Comparison of ENCODE assay signal across 8 mouse cellular contexts in the genomic region with DNA sequence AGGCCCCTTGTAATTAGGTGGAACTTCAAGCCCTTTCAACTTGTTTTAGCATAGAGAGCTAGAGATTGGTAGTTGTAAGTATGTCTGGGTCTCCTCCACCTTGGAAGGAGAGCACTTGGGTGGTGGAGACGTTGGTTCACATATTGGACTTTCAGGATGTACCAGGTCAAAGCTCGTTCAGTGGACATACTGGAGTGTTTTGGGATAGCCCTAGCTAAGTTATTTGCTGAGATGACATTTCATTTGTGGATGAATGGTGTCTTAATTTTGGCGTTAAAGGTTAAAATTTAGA. TPM values are rescaled to one million over a fixed set of nuclear protein-coding genes. Genes with fewer than 3 reads are reported as not detected.
DNase-seq lines count a peak whose midpoint lies in the region; ATAC-seq and TF ChIP-seq lines count a peak whose summit lies in the region.

No protein-coding gene starts in this region.

- H3K4me2 ChIP-seq in hindbrain, embryonic 15.5 days, result peak overlapping the region; percentile 67
- peak overlapping the region; percentile 63 for H3K4me2 ChIP-seq in midbrain, embryonic 11.5 days

- ATAC-seq in hindbrain, embryonic 15.5 days (ENCODE audit: low FRiP score, low read depth), result no peak
- no peak for ATAC-seq in midbrain, embryonic 11.5 days (ENCODE audit: low FRiP score)
- no peak for ATAC-seq in frontal cortex, adult (ENCODE audit: low TSS enrichment)

- no peak for TF ChIP-seq CTCF in layer of hippocampus, adult 2 months (conservative IDR thresholded peaks at IDR 0.05)

- H3K9me3 ChIP-seq in hindbrain, embryonic 15.5 days, result no peaks in the 10 kb centered on the region
- H3K9me3 ChIP-seq in midbrain, embryonic 11.5 days (ENCODE audit: control insufficient read depth, low read length), result no peaks in the 10 kb centered on the region

- no peaks in the 10 kb centered on the region for H3K27me3 ChIP-seq in hindbrain, embryonic 15.5 days
- no peaks in the 10 kb centered on the region for H3K27me3 ChIP-seq in midbrain, embryonic 11.5 days (ENCODE audit: control insufficient read depth, insufficient read depth, low read length)

- H3K9ac ChIP-seq in hindbrain, embryonic 15.5 days, result peak overlapping the region; percentile 99
- peak overlapping the region; percentile 97 for H3K9ac ChIP-seq in midbrain, embryonic 11.5 days (ENCODE audit: low read length)

- H3K36me3 ChIP-seq in hindbrain, embryonic 15.5 days, result no peaks in the 10 kb centered on the region
- H3K36me3 ChIP-seq in midbrain, embryonic 11.5 days (ENCODE audit: control insufficient read depth, insufficient read depth, low read length), result no peaks in the 10 kb centered on the region

- H3K4me1 ChIP-seq in hindbrain, embryonic 15.5 days (replicated peaks), result peaks cover 24% of the 10 kb centered on the region
- peaks cover 16% of the 10 kb centered on the region for H3K4me1 ChIP-seq in midbrain, embryonic 11.5 days (ENCODE audit: control insufficient read depth, insufficient read depth, low read length)

- DNase-seq in layer of hippocampus, adult 2 months (ENCODE audit: low spot score in 2 of 2), result no peak
- no peak for DNase-seq in layer of hippocampus, adult 9-10 months (ENCODE audit: low spot score)
- DNase-seq in c-Kit-positive CD71-positive TER-119-positive erythroid progenitor cells, embryonic 14.5 days (ENCODE audit: low spot score), result peak; percentile 17
- peak; percentile 84 for DNase-seq in midbrain, embryonic 11.5 days (ENCODE audit: low spot score, missing footprints)
- DNase-seq in retina, postnatal 1 day, result no peak
- no peak for DNase-seq in testis, postnatal 14 days (ENCODE audit: low spot score)

- peak overlapping the region; percentile 96 for H3K4me3 ChIP-seq in layer of hippocampus, adult 2 months
- peak overlapping the region; percentile 99 for H3K4me3 ChIP-seq in hindbrain, embryonic 15.5 days
- H3K4me3 ChIP-seq in midbrain, embryonic 11.5 days (ENCODE audit: low read depth, low read length), result peak overlapping the region; percentile 98

- H3K27ac ChIP-seq in layer of hippocampus, adult 2 months, result peak overlapping the region; percentile 95; the same call in 1 of the 2 replicates
- peak overlapping the region; percentile 98 for H3K27ac ChIP-seq in hindbrain, embryonic 15.5 days (replicated peaks)
- H3K27ac ChIP-seq in midbrain, embryonic 11.5 days (ENCODE audit: low read depth, low read length), result no peak overlapping the region

- WGBS in hindbrain, embryonic 15.5 days, result 19% methylated on average over 3 of the region's 3 CpGs
- WGBS in midbrain, embryonic 11.5 days, result 28% methylated on average over 3 of the region's 3 CpGs

RNA-seq across cellular contexts. Expression of gene Birc6, which starts 1.4 kb away (rescaled TPM):
- total RNA-seq in layer of hippocampus, adult 2 months (2021), result 100 to 1,000 TPM; 115 to 124 TPM
- polyA plus RNA-seq in hindbrain, embryonic 15.5 days (2015; fragmentation: Nextera tagmentation; extraction: Ambion mirVana), result 74.6 and 85.3 TPM in 2 replicates
- polyA plus RNA-seq in midbrain, embryonic 11.5 days (2014; fragmentation: Nextera tagmentation; extraction: Ambion mirVana), result 83.5 and 91.6 TPM in 2 replicates

RNA-seq across cellular contexts. Expression of gene Yipf4, which starts 40.2 kb away (rescaled TPM):
- total RNA-seq in layer of hippocampus, adult 2 months (2021), result 10 to 100 TPM; 76.4 to 84.8 TPM
- polyA plus RNA-seq in hindbrain, embryonic 15.5 days (2015; fragmentation: Nextera tagmentation; extraction: Ambion mirVana), result 45.6 and 46.4 TPM in 2 replicates
- 63.2 and 63.4 TPM in 2 replicates for polyA plus RNA-seq in midbrain, embryonic 11.5 days (2014; fragmentation: Nextera tagmentation; extraction: Ambion mirVana)

Comparison
In these comparisons a context has a peak if more than half of its experiments do, and no peak if none do; other contexts are left out.
1. DNase-seq: peak in c-Kit-positive CD71-positive TER-119-positive erythroid progenitor cells, embryonic 14.5 days (single experiment) and midbrain, embryonic 11.5 days (single experiment); none in layer of hippocampus, adult 2 months (0 of 2), layer of hippocampus, adult 9-10 months (single experiment), retina, postnatal 1 day (single experiment) and testis, postnatal 14 days (single experiment).
2. Peak in every context shown above with its lines, with median percentiles within 50 percentile points of each other: H3K4me3 ChIP-seq.